Mouse (Mus musculus) kidney, postnatal 4 days (tissue): ENCODE measurements around the gene Ncapg2.

Experiments used
- DNase-seq, 2 experiments: peaks; one replicate each; pipeline ENCODE4 v3.0.0; 2021; ENCODE audit warnings: mixed read lengths in 2 of 2

The Ncapg2 gene

DNA sequence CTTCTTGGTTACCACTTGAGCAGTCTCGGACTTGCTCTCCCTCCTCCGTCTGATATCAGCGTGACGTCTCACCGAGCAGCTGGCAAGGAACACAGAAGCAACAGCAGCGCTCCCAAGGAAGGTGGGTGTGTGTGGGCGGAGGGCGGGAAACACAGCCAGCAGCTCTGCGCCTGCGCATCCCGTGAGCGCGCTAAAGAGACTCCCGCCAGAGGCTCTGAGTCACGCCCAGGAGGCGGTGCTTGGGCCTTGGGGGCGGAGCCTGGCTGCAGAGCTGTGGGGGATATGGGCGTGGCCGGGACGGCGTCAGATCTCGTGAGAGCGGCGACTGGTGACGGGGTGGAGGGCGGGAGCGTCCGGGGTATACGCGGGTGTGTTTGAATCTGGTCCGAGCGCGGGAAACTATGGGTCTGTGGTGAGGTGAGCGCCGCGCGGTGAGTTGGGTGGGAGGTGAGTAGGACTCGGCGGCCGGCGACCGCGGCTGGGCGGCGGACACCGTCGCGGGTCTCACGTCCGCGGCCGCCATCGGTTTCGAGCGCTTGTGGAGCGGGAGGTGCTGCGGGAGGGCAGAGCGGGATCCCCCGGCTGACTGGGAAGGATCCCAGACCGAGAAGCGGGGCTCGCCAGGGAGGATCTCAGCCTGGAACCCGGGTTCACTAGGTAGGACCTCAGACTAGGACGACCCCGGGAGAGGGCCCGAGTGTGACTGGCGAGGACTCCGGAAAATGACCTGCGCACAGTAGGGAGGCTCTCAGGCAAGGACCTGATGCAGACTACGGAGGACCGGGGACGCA is at the start of gene Ncapg2:
Ncapg2 (plus strand) TSS at position 358 of the 791 bp plus-strand sequence.
- peak; percentile 100 for DNase-seq

DNA sequence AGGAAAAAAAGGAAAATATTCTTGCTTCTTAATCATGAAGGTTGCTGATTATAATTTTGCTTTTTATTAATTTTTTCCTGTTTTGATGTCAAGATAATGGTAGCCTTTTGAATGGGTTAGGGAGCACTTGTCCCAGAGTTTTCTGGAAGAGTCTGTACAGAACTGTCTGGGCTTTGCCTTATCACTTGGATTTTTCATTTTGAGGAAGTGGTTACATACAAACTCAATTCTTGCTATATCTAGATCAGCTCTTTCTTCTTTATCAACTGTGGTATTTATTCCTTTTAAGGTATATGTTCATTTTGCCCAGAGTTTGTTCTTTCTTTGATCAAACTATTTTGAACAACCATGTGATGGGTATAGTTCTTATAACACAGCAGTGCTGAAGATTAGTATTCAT is 43.1 kb upstream of the Ncapg2 start:
- no peak for DNase-seq

DNA sequence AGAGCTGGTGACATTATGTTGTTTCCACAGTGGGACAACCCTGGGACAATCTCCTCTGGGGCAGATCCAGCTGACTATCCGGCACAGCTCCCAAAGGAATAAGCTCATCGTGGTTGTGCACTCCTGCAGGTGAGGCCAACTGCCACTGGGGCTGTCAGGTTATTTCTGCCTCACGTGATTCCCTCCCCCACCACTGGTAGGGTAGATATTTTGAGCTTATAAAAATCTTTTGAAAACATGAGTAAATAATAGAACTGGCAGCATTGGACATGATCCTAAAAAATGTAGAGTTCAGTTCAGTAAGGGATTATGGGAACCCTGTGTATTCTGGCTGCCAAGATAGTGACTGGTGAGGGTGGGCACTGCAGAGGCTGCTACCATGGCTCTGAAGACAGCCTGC is 38.3 kb upstream of the Ncapg2 start:
- no peak for DNase-seq

GRCm38 (mm10) chr12:116367346-116367745 is 37.9 kb upstream of the Ncapg2 start:
- DNase-seq: no peak

DNA sequence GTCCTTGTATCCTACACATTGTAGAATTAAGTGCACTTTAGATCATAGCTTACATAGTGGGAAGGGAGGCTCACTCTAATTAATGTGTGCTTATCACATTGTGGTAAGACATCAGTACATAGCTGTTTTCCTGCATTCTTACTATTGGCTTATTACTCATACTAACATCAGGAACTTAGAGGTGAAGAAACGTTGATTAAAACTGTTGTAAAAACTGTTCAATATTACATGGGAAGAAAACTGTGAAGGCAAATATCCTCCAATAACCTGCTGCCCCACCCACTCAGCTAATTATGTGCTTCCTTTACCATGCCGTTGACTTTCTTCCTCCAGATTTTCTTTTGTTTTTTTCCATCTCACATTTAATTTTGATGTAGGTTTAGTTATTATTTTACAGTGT is 36.3 kb upstream of the Ncapg2 start:
- DNase-seq: no peak

DNA sequence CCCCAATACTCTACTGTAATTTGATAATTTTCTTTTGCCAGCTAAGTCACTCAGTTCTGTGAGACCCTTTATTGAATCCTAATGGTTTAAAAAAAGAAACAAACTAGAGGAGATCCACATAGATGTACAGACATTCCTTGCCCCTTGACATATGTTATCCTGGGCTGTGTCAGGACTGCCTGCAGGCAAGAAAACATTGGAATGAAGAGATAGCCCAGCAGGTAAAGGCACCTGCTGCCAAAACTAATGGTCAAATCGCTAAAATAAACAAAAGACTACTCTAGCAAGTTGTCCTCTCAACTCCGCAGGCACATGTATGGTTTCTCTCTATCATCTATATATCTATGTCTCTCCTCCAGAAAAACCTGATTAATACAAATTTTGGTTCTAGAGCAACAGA is 22.1 kb upstream of the Ncapg2 start:
- no peak for DNase-seq

DNA sequence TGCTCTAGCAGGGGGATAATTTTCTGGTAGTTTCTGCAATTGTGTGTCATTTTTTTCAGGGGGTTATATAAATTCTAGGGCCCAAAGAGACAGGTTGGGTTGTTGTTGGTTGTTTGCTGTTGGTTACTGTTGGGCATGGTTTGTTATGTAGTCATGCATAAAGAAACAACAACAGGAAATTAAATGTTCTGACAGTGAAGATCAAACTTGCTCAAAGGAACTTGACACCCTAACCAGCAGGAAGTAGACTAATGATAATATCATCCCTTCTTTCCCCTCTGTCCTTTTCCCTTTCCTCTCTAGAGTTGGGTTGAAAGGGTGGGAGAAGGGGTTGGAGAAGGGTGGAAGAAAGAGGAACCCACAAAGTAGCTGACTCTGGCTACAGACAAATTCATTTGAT is 21.2 kb upstream of the Ncapg2 start:
- DNase-seq: no peak

- no peak for DNase-seq
Observed at GRCm38 (mm10) chr12:116386802-116387201, 18.4 kb upstream of the Ncapg2 start.

- no peak for DNase-seq
Observed at GRCm38 (mm10) chr12:116389868-116390267, 15.3 kb upstream of the Ncapg2 start.

DNA sequence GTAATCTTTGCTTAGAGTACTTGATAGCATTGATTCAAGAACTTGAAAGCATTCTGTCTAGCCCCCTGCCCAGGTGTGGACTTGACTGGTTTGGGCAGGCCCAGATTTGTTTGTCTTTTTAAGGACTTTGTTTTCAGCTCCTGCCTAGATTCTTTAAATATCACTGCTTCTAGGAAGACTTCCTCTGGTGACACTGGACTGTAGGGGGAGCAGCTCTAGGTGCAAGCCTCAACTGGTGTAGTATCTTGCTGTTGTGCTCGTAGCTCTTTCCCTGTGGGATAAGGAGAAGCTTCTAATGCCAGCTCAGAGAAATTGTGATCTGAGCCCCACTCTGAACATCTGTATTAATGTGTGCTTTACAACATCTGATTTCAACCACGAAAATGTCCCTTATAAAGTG is 10.9 kb upstream of the Ncapg2 start:
- no peak for DNase-seq

DNA sequence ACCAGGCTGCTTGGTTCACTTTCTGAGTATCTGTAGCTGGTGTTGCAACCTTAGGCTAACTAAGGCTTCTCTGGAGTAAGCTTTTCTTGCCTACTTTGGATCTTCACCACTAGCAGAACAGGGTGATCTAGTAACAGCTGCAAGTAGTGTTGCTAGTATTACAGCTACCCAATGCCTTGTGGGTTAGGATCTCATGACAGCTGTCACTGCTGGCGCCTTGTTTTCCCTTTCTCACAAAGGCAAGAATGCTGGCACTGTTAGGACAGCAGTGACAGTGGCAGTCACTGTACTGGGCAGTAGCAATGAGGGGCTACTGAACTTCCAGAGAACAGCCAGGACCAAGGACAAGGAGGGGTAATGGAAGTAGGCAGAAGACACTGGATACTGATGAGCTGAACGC is 9.9 kb upstream of the Ncapg2 start:
- DNase-seq: no peak

DNA sequence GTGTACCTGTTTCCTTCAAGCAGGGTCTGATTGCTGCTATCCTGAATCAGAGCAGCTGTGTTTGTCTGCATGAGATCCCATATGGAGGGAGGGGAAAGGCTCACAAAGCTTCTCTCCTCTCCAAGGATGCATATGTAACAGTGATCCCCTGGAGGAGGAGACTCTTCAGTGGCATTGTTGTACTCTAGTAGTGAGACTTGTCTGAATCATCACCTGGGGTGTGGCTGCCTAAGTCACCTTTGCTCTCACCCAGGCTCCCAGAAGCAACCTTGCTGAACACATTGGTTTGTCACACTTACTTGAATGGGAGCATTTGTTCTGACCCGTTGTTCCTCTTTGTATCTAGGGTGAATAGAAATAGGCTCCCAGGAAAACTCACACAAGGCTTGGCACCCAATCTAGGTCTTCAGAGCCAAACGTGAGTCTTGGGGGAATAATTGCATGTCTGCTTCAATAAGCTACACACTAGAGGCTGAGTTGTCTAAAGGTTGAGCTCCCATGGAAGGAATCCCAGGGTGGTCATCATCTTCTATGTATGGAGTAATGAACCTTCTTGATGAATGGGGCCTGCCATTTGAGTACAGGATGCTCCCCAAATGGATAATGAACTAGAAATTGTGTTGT is 9.0 kb upstream of the Ncapg2 start:
- no peak for DNase-seq

DNA sequence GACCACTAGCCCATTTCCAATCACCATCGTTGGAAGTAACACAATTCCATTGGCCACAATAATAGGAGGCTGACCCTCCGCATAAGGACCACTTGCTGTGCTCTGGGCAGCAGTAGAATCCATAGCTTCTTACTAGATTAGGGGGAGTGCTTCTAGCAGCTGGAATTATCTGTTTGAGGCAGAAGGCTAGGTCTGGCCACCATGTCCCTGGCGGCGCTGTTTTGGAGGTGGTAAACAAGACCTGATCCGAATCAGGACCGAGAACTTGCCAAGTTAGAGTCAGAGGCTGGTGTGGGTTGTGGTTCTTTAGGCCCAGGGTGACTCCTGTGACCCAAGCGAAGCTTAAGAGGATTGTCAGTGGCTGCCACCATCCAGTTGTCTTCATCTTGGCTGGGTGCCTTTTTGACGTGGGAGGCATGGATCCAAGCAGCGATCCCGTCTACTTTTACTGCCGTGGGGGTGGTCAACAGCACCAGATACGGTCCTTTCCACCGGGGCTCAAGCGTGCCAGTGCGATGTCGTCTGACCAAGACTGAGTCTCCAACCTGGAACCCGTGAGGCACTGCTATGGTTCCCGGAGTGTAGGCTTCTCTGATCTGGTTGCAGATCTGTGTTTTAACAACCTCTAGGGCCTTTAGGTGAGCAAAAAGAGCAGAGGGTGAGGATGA is 1.1 kb upstream of the Ncapg2 start:
- peak; percentile 5 to 6 for DNase-seq

DNA sequence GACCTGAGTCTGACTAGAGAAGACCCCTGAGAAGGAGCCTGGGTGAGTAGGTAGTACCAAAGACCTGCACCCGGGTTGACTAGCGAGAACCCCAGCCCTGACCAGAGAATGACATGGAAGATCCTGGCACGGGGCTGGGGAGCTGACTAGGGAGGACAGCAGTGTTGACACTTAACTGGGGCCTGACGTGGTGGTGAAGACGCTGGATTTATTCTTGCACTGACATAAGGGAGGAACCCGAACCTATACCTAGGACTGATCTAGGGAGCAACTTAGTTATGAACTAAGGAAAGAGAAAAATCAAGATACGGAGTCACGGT is 594 bp downstream of the Ncapg2 start:
- no peak for DNase-seq

- no peak for DNase-seq
Observed at GRCm38 (mm10) chr12:116407883-116408282, 2.7 kb downstream of the Ncapg2 start.

- DNase-seq: no peak
Observed at GRCm38 (mm10) chr12:116414941-116415340, 9.7 kb downstream of the Ncapg2 start.

DNA sequence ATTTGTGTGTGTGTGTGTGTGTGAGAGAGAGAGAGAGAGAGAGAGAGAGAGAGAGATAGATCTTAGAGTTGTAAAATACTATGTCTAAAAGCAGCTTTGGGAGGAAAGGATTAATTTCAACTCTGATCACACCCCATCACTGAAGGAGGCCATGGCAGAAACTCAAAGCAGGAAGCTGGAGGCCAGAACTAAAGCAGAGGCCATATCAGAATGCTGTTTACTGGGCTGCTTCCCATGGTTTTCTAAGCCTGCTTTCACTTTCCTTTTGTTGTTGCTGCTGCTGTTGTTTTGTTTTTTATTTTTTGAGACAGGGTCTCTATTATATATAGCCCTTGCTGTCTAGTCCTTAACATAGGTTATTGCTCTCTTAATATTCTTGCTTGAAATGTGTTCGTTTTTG is 11.3 kb downstream of the Ncapg2 start:
- DNase-seq: no peak

DNA sequence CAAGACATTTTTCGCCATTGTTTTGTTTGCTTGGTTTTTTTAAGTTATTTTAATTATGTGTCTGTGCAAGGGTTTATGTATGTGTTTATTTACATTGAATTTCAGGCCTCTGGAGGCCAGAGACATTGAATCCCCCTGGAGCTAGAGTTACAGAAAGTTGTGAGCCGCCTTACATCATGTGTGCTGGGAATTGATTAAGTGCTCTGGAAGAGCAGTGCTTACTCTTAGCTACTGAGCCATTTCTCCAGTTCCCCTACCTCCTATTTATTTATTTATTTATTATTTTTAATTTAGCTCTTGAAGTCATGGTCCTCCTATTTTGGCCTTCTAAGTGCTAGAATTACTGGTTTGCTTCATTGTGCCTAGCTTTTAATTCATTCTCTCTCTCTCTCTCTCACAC is 16.5 kb downstream of the Ncapg2 start:
- DNase-seq: no peak

DNA sequence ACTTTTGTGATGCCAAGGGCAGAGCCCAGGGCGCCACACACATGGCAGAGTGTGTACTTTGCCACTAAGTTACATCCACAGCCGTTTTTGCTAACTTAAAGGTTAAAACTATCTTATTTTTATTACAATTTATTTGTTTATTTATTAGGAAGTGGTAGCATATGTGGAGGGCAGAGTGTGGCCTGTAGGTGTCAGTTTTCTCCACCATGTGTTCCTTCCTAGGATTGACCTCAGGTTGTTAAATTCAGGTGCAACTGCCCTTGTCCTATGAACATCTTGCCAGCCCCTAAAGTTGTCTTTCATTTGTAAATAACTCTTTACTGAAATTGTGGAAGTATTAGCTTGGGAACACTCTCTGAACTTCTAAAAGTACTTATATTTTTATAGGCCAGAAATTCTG is 20.2 kb downstream of the Ncapg2 start:
- no peak for DNase-seq

- no peak for DNase-seq
Observed at GRCm38 (mm10) chr12:116433742-116434141, 28.5 kb downstream of the Ncapg2 start.

DNA sequence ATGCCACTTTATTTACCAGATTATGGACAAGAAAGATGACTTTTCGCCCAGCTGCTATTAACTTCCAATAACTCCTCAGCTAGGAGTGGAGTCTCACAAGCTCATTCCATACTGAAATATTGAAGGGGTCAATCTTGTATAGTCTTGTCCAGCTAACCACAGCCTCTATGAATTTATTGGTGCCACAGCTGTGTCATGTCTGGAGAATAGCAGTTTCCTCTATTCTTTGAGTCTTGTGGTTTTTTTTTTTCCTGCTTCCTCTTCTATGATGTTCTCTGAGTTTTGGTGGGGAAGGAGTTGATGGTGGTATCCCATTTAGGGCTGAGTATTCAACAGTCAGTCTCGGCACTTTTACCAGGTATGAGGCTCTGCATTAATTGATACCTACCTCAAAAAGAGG is 30.0 kb downstream of the Ncapg2 start:
- DNase-seq: no peak

DNA sequence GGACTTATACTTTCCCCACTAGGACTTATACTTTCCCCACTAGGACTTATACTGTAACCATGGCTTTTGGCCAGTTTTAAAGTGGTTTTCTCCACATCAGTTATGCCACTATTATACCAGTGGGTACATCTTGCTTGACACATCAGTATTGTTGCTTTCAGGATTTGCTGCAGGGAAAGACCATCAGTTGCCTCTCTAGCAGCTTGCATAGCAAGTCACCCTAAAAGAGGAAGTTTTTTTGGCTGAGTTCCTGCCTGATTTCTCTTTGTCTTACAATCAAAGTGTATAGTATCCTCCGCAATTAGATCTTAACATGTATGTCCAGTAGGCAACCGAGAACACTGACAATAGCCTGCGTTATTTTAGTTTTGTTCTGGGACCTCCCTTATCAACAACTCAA is 30.9 kb downstream of the Ncapg2 start:
- no peak for DNase-seq

DNA sequence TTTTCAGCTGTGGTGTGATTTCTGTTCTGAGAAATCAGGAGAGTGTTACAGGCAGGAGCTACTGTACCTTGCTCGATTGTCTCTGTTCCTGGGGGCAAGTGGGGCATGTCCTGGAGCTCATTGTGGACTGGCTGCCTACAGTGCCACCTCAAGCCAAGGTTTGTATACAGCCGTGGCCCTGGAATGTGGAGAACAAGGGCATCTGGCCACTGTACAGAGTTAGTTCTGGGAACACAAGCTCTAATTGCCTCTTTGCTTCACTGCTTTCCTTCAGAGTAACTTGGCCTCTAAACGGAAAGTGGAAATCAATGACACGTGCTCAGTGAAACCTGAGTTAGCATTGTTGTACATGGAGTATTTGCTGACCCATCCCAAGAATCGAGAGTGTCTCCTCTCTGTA is 33.4 kb downstream of the Ncapg2 start:
- peak; percentile 9 to 33 for DNase-seq

DNA sequence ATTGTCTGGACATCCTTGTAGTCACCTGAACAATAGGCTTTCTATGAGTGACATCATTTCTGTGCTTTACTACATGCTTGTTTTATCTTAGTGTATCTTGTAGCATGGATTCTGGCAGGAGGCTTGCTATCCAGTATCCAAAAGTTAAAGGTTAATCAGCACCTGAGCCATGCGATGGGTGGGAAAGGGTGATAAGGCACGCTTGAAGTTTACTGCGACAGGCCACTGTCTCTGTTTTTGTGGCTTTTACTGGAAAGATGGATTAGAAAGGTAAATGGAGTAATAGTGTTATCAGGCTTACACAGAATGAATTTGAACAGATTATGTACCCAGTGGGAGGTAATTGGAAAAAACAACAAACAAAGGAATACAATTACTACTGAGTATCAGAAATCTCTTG is 37.0 kb downstream of the Ncapg2 start:
- no peak for DNase-seq
